Mouse (Mus musculus): ENCODE results near the gene Ctu2.

The Ctu2 gene

DNA sequence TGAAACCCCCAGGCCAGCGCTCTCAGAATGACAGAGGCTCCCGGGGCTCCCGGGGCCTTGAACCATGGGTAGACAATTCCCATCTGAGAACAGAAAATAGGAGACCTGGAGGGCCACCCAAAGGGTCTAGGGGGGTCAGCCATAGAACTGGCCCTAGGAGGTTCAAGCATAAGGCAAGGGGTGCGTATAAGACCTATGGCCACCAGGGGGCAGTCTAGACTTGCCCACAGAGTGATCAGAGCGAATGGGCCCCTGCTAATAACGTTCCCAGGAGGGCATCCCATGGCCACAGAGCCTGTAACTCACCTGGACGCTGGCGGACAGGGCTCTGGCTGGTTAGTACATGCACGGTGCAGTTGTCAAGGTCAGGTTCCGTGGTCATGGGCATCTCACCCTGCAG is 24.9 kb downstream of the Ctu2 start:
- no peak for TF ChIP-seq GATA4 (IDR thresholded peaks at IDR 0.05; ENCODE audit: insufficient replicate concordance, low read length)

DNA sequence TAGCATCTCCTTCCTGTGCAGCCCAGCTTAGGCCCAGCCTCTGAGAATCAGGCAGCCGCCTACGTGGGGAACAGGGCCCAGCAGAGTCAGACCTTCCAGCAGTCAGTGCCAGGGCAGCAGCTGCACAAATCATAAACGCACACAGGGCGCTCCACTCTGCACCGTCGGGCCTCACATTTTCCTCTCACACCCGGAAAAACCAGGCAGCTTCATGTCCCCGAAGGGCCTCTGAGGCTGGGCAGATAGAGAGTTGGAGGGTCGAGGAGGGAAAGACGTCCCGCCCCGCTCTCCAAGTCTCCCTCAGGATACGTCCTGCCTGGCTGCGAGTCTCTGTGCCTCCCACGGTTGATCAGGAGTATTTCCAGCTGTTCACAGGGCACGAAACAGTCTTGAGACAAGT is 35.6 kb downstream of the Ctu2 start:
- no peak for TF ChIP-seq GATA4 (IDR thresholded peaks at IDR 0.05; ENCODE audit: insufficient replicate concordance, low read length)

DNA sequence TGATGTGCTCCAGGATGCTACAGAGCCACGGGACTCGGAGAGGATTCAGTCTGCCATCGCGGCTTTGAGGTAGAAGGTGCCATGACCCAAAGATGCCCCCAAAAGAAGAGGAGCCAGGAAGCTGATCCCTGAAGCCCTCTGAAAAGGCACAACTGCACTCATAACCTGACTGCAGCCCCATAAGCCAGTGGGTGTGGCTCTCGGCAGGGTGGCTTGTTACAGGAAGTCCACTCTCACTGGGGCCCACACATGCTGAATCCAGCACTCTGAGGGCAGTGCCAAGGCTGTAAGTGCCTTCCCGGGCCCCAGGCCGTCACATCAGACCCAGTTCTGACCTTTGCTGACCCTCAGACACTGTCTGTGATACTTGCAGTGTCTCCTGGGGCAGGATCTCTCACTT is 36.4 kb downstream of the Ctu2 start:
- no peak for TF ChIP-seq GATA4 (IDR thresholded peaks at IDR 0.05; ENCODE audit: insufficient replicate concordance, low read length)

GRCm38 (mm10) chr8:122515699-122516098 is 39.8 kb downstream of the Ctu2 start:
- no peak for TF ChIP-seq GATA4 (IDR thresholded peaks at IDR 0.05; ENCODE audit: insufficient replicate concordance, low read length)

- peak; percentile 32; the same call in 1 of the 2 replicates for TF ChIP-seq GATA4 (IDR thresholded peaks at IDR 0.05; ENCODE audit: insufficient replicate concordance, low read length)
Observed at GRCm38 (mm10) chr8:122517541-122518190, 41.7 kb downstream of the Ctu2 start.

DNA sequence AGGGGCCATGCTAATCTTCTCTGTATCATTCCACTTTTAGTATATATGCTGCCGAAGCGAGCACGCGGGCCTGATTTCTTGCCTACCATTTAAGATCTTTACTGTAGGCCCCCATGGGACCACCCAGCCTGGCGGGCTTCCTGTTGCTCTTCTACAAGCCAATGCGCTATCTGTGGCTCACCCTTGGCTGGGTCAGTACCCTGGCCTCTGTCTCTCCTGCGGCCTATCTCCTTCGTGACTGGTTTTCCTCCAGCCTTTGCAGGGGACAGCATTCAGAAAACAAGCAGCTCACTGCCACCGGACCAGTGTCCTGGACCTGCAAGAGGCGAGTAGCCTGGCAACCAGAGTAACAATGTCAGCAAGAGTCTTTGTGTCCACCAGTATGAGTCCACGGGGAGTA is 44.7 kb downstream of the Ctu2 start:
- TF ChIP-seq GATA4 (IDR thresholded peaks at IDR 0.05; ENCODE audit: insufficient replicate concordance, low read length): no peak

DNA sequence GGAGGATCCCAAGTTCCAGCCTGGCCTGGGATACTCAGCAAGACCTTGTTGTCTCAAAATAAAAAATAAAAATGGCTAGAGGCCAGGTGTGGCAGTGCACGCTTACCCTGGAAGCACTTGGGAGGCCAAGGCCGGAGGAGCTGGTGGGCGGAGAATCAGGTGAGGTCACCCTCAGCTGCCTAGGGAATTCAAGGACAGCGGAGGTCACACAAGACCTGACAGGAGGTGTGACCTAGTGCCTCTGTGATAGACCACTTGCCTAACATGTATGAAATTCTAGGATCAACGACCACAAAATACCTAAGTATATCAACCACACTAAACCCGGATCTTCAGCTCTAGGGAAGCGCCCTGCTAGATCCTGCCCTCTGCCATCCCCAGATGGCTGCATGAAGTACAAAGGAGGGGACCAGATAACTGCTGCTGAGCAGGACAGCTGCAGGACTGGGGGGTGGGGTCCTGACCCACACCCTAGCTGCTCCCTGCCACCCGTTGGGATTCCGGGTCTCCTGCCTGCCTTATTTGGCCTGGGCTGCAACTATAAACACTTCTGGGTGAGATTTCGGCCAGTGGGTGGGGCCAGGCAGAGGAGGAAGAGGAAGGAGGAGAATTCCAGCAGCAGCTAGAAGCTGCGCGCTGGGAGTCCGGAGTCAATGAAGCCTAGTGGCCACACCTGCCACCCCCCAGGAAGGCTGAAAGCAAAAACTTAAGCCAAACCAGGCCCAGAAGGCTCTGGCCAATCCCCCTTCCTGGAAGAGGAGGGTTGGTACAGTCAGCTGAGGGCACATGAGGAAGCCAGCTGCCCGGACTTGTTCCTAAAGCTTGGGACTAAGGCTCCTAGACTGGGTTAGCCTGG is 47.1 kb downstream of the Ctu2 start:
- no peak for TF ChIP-seq GATA4 (IDR thresholded peaks at IDR 0.05; ENCODE audit: insufficient replicate concordance, low read length)

- TF ChIP-seq GATA4 (IDR thresholded peaks at IDR 0.05; ENCODE audit: insufficient replicate concordance, low read length): no peak
Observed at GRCm38 (mm10) chr8:122523652-122524360, 47.9 kb downstream of the Ctu2 start.

- TF ChIP-seq GATA4 (IDR thresholded peaks at IDR 0.05; ENCODE audit: insufficient replicate concordance, low read length): no peak
Observed at GRCm38 (mm10) chr8:122524506-122524905, 48.6 kb downstream of the Ctu2 start.

DNA sequence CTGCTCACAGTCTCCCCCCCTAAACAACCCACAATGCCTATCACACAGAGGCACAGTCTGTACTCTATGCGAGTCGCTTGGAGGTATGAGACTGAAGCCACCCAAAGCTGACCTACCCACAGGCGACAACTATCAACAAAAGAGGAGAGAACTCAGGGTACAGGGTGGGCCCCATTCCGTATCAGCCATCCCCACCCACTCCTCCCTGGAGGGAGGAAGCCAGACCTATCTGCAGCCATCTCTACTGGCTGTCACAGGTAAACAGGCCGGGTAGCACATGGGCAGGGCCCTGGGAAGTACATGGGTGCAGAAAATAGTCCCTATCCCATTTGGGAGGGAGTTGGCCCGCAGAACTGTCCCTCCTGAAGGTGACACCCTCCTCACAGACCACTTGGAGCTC is 49.1 kb downstream of the Ctu2 start:
- no peak for TF ChIP-seq GATA4 (IDR thresholded peaks at IDR 0.05; ENCODE audit: insufficient replicate concordance, low read length)

DNA sequence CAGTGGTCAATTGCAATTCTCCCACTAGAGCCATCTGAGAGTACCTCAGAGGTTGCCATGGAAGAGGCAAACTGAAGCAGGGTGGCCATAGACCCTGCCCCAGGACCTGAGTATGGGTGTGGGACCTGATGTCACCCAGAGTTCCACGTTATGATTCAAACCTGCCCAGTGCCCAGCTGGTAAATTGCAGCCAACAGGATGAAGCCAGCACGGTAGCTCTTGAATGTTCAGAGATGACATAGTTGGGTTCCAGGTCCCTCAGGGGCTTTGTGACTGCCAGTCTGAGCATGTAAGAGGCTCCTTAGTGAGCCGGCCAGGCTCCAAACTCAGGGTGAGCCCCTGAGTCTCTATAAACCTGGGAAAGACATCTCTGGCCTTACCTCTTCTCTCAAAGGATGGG is 50.1 kb downstream of the Ctu2 start:
- no peak for TF ChIP-seq GATA4 (IDR thresholded peaks at IDR 0.05; ENCODE audit: insufficient replicate concordance, low read length)

DNA sequence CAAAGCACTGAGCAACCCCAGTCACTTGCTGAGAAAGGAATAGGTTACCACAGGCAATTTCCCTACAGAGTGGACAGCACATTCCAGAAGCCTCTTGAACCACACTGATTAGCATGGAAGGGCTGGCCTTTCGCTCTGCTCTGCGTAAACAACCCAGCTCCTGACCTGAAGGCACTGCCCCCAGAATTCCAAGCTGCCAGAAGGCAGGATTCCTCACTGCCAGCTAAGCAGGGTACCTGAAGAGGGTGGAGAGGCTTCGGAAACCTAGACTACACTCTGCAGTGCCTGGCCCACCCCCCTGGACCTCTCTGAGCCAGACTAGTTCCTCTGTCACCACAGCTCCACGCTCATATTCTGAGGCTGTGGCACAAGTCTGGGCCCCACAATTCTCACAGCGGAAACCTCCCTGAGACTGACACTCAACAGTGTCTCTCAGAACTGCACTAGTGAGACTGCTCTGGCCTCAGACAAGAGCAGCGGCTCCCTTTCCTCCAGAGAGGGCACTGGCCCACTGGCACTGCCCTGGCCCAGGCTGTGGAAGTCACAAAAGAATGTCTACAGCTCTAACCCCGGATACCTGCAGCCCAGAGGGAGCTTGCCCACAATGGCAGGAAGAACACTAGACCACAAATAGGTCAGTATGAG is 50.7 kb downstream of the Ctu2 start:
- TF ChIP-seq GATA4 (IDR thresholded peaks at IDR 0.05; ENCODE audit: insufficient replicate concordance, low read length): no peak

DNA sequence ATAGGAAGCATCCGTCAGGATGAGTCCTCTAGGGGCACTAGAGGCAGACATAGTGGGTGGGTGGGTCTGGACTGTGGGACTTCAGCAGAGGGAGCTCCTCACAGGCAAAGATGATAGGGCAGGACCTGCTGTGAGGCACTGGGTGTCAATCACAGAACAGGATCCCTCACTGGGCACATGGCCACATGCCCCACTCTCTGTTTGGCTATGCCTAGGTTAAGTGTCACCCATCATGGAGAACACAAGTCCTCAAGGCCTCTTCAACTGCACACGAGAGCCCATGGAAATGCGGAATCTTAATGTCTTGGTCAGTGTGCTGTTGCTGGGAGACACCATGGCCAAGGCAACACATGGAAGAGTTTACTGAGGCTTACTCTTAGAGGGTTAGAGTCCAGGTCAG is 52.0 kb downstream of the Ctu2 start:
- TF ChIP-seq GATA4 (IDR thresholded peaks at IDR 0.05; ENCODE audit: insufficient replicate concordance, low read length): no peak

DNA sequence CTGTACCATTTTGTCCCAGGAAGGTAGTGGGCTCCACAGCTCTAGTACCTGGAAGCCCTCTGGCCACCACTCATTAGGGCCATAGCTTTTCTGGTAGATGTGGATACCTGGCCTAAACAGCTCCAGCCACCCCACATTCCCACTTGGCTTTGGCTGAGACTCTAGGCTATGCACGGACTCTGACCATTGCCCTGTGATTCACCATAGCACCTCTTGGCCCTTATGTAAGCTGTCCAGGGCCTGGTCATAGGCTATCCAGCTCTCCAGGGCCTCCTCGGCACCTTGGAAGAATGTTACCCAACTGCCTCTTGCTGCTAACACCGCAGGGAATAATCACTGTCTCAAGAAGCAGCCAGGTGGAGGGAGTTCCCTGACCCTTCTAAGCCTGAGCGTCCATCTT is 53.2 kb downstream of the Ctu2 start:
- no peak for TF ChIP-seq GATA4 (IDR thresholded peaks at IDR 0.05; ENCODE audit: insufficient replicate concordance, low read length)

DNA sequence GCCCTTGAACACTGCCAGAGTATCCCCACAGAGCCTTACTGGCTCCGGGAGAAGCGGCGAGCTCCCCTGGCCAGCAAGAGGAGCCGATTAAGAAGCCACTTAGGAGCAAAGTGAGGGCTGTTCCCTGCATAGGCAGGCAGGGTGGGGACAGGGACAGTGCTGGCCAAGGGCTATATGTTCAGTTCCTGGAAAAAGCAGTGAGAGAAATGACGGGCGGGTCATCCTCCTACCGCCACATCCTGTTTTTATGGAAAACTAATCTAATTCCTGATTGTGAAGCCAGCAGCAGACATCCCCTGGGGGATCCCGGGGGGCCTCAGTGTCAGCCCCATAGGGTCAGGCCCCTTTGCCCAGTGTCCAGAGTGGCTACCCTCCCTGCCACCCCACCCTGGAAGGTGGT is 55.4 kb downstream of the Ctu2 start:
- no peak for TF ChIP-seq GATA4 (IDR thresholded peaks at IDR 0.05; ENCODE audit: insufficient replicate concordance, low read length)

Data from liver, adult (tissue).